Mouse (Mus musculus) retina, embryonic 14.5 days (tissue): ENCODE measurements at regions not wholly inside any gene's neighbourhood (a gene's known extent, or its start where the extent isn't known, plus 50 kb on each side); places are given as distances from the start of the nearest gene placed in this dataset.

Experiments used
- DNase-seq: peaks from one replicate; pipeline ENCODE4 v3.0.0-alpha.2; 2015; ENCODE audit warnings: low spot score

DNA sequence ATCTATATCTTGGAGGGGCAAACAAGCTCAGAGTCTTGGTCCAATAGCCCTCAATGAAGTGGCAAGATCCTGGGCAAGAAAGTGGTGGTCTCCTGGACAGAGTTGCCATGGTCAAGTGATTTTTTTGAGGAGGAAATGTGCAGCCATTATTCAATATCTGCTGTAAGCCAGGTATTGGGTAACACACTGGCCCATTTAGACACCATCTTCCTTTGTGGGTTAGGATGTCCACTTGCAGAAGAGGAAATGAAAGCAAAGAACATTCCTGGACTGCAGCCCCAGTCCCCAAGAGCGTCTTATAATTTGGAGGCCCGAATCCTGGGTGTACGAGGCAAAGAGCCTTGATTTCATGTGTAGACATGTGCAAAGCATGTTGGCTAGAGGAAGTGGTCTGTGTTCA is 56.3 kb upstream of the Pitx1 start:
- DNase-seq: no peak

GRCm38 (mm10) chr13:55887099-55887736 is 51.2 kb upstream of the Pitx1 start:
- DNase-seq: no peak
